ENCODE assay signal across 22 mouse cellular contexts in genomic region chr9:48146761-48147160, GRCm38 (mm10). TPM values are rescaled to one million over a fixed set of nuclear protein-coding genes. Genes with fewer than 3 reads are reported as not detected.
DNase-seq lines count a peak whose midpoint lies in the region; ATAC-seq and TF ChIP-seq lines count a peak whose summit lies in the region.
"Had no signal": no experiment of that assay in that cellular context is flagged by ENCODE, and none has a peak within 500 bp of the region (broad histone marks: within the 10 kb centered on the region; RNA-seq: fewer than 3 reads in every experiment).

No protein-coding gene starts in this region.

- WGBS in midbrain, embryonic 10.5 days = 81% methylated on average over 3 of the region's 3 CpGs
- 84% methylated on average over 3 of the region's 3 CpGs for WGBS in midbrain, embryonic 15.5 days
- WGBS in stomach, postnatal 0 days = 54% methylated on average over 3 of the region's 3 CpGs

- H3K4me3 ChIP-seq in midbrain, embryonic 10.5 days = no peak overlapping the region
- no peak overlapping the region for H3K4me3 ChIP-seq in midbrain, embryonic 15.5 days
- no peak overlapping the region for H3K4me3 ChIP-seq in stomach, postnatal 0 days (ENCODE audit: low read depth, low read length)
- H3K4me3 ChIP-seq: embryonic facial prominence, embryonic 12.5 days; kidney, embryonic 15.5 days; left cerebral cortex, adult 2 months; limb, embryonic 15.5 days; megakaryocyte, embryonic 14.5 days; stomach, embryonic 15.5 days had no signal

- no peak for TF ChIP-seq EP300 in stomach, postnatal 0 days (optimal IDR thresholded peaks at IDR 0.05)

- H3K27ac ChIP-seq in midbrain, embryonic 10.5 days (replicated peaks) = no peak overlapping the region
- H3K27ac ChIP-seq in midbrain, embryonic 15.5 days = no peak overlapping the region
- no peak overlapping the region for H3K27ac ChIP-seq in stomach, postnatal 0 days (replicated peaks)
- H3K27ac ChIP-seq: embryonic facial prominence, embryonic 12.5 days; hindbrain, embryonic 14.5 days; kidney, embryonic 15.5 days; left cerebral cortex, adult 2 months; limb, embryonic 15.5 days; liver, embryonic 14.5 days; stomach, embryonic 15.5 days had no signal

- DNase-seq in embryo, embryonic 10 days (ENCODE audit: low spot score) = peak; percentile 17
- DNase-seq in embryo, embryonic 9.5 days (ENCODE audit: extremely low spot score) = no peak
- peak; percentile 38 for DNase-seq in midbrain, embryonic 10.5 days (ENCODE audit: low spot score)
- peak; percentile 58 for DNase-seq in adrenal gland, postnatal 14 days
- no peak for DNase-seq in stomach, postnatal 0 days (ENCODE audit: low spot score)
- DNase-seq in left cerebral cortex, adult 9 months (ENCODE audit: low spot score in 2 of 2) = no peak
- DNase-seq: cerebellum, adult 11-12 months; layer of hippocampus, adult 9-11 months; left cerebral cortex, postnatal 4 days; lung, embryonic 14.5 days; thymus, adult 18-20 months; thymus, postnatal 4 days had no signal

- peak; percentile 9; the same call in 1 of the 2 replicates for TF ChIP-seq CTCF in stomach, postnatal 0 days (IDR thresholded peaks at IDR 0.05; ENCODE audit: low read depth)

- H3K4me1 ChIP-seq in midbrain, embryonic 10.5 days = peaks cover 18% of the 10 kb centered on the region
- H3K4me1 ChIP-seq in midbrain, embryonic 15.5 days = no peaks in the 10 kb centered on the region
- no peaks in the 10 kb centered on the region for H3K4me1 ChIP-seq in stomach, postnatal 0 days (replicated peaks; ENCODE audit: control insufficient read depth, insufficient read depth)
- H3K4me1 ChIP-seq: embryonic facial prominence, embryonic 12.5 days; limb, embryonic 15.5 days; megakaryocyte, embryonic 14.5 days; stomach, embryonic 15.5 days had no signal

- H3K9ac ChIP-seq in midbrain, embryonic 15.5 days = no peak overlapping the region
- H3K9ac ChIP-seq in stomach, postnatal 0 days (ENCODE audit: low read length) = no peak overlapping the region
- H3K9ac ChIP-seq: embryonic facial prominence, embryonic 12.5 days; hindbrain, embryonic 14.5 days; kidney, embryonic 15.5 days; limb, embryonic 15.5 days; liver, embryonic 14.5 days; lung, embryonic 14.5 days; stomach, embryonic 15.5 days had no signal

- H3K4me2 ChIP-seq in midbrain, embryonic 15.5 days = no peak overlapping the region
- H3K4me2 ChIP-seq in stomach, postnatal 0 days (replicated peaks; ENCODE audit: low read depth) = no peak overlapping the region
- H3K4me2 ChIP-seq: embryonic facial prominence, embryonic 12.5 days; hindbrain, embryonic 14.5 days; kidney, embryonic 15.5 days; limb, embryonic 15.5 days; lung, embryonic 14.5 days; stomach, embryonic 15.5 days had no signal

- H3K27me3 ChIP-seq in midbrain, embryonic 10.5 days (ENCODE audit: low read depth, poor library complexity, severe bottlenecking) = peaks cover 71% of the 10 kb centered on the region
- no peaks in the 10 kb centered on the region for H3K27me3 ChIP-seq in midbrain, embryonic 15.5 days (replicated peaks)
- no peaks in the 10 kb centered on the region for H3K27me3 ChIP-seq in stomach, postnatal 0 days (ENCODE audit: control insufficient read depth, insufficient read depth, low read length)
- H3K27me3 ChIP-seq: embryonic facial prominence, embryonic 12.5 days; kidney, embryonic 15.5 days; limb, embryonic 15.5 days; stomach, embryonic 15.5 days had no signal

- ATAC-seq in midbrain, embryonic 15.5 days (replicated peaks) = no peak
- no peak for ATAC-seq in stomach, postnatal 0 days (ENCODE audit: low FRiP score, low TSS enrichment)
- ATAC-seq: CD4-positive, CD25-positive, alpha-beta regulatory T cell, adult 4 months had no signal

- no peaks in the 10 kb centered on the region for H3K9me3 ChIP-seq in midbrain, embryonic 10.5 days (replicated peaks)
- H3K9me3 ChIP-seq in midbrain, embryonic 15.5 days = no peaks in the 10 kb centered on the region
- no peaks in the 10 kb centered on the region for H3K9me3 ChIP-seq in stomach, postnatal 0 days (ENCODE audit: control insufficient read depth, low read length)
- H3K9me3 ChIP-seq: embryonic facial prominence, embryonic 12.5 days; kidney, embryonic 15.5 days; limb, embryonic 15.5 days; stomach, embryonic 15.5 days had no signal

- H3K36me3 ChIP-seq in midbrain, embryonic 10.5 days = no peaks in the 10 kb centered on the region
- no peaks in the 10 kb centered on the region for H3K36me3 ChIP-seq in midbrain, embryonic 15.5 days (replicated peaks)
- H3K36me3 ChIP-seq in stomach, postnatal 0 days (ENCODE audit: control insufficient read depth, insufficient read depth, low read length) = no peaks in the 10 kb centered on the region
- H3K36me3 ChIP-seq: embryonic facial prominence, embryonic 12.5 days; kidney, embryonic 15.5 days; limb, embryonic 15.5 days; stomach, embryonic 15.5 days had no signal

RNA-seq across cellular contexts. Expression of gene Nxpe4, which starts 15.1 kb away (rescaled TPM):
- 5.3 and 6.2 TPM in 2 replicates for polyA plus RNA-seq in midbrain, embryonic 10.5 days (2016; fragmentation: Nextera tagmentation; extraction: Ambion mirVana)
- 8.4 TPM in 2 replicates for polyA plus RNA-seq in midbrain, embryonic 15.5 days (2015; fragmentation: Nextera tagmentation; extraction: Ambion mirVana)
- total RNA-seq in adrenal gland, postnatal 14 days (2021) = 6.8 and 8.6 TPM in 2 replicates
- polyA plus RNA-seq in stomach, postnatal 0 days (2015; fragmentation: Nextera tagmentation; extraction: Ambion mirVana) = 3.5 and 3.6 TPM in 2 replicates

Comparison
In these comparisons a context has a peak if more than half of its experiments do, and no peak if none do; other contexts are left out.
1. DNase-seq: peak in embryo, embryonic 10 days (single experiment), midbrain, embryonic 10.5 days (single experiment) and adrenal gland, postnatal 14 days (single experiment); none in embryo, embryonic 9.5 days (single experiment), stomach, postnatal 0 days (single experiment) and left cerebral cortex, adult 9 months (0 of 2).